Mouse (Mus musculus): ENCODE measurements around the gene Ipo9.

GRCm38 (mm10) chr1:135366380-135366779, 63.9 kb downstream of the Ipo9 start:
- TF ChIP-seq GATA1 (IDR thresholded peaks at IDR 0.05; ENCODE audit: low read length) (no peak), TAL1 (IDR thresholded peaks at IDR 0.05; ENCODE audit: low read length) (no peak)

Measured in erythroblast, embryonic 14.5 days (primary cell).